Mouse (Mus musculus) neutrophil, adult 5-6 weeks (primary cell): ENCODE measurements around the gene Ccdc9. TPM values are rescaled to one million over a fixed set of nuclear protein-coding genes. Genes with fewer than 3 reads are reported as not detected.
"Not testable (repeated sequence)": the region's sequence is repeated elsewhere in the genome, so short reads cannot be mapped to it uniquely, and the experiment has no call there.

Source experiments
- ATAC-seq: fragments of 151-379, 151-347 bp; 2 replicates; pipeline ENCODE4 v1.8.0; 2017; ENCODE audit warnings: mild to moderate bottlenecking, moderate TSS enrichment; ENCODE audit not compliant: insufficient number of reproducible peaks, poor library complexity, low FRiP score, severe bottlenecking; ENCODE audit errors: extremely low read depth
- total RNA-seq: library from RNA; stranded (forward); fragments of 200-1000 nt; gene quantifications from 2 replicates; pipeline ENCODE4 v1.2.3, GENCODE M21; 2017

Gene Ccdc9
- total RNA-seq, 1 experiment from 2014 or later, result 164 TPM

GRCm38 (mm10) chr7:16274922-16275890, 11.4 kb downstream of the Ccdc9 start:
- no peak for ATAC-seq

- peak; percentile 61 for ATAC-seq
These were observed 12.8 kb downstream of the Ccdc9 start for GRCm38 (mm10) chr7:16273766-16274140.

- peak; percentile 79 for ATAC-seq
These were observed 13.4 kb downstream of the Ccdc9 start, which contains the start of gene Inafm1 for GRCm38 (mm10) chr7:16273081-16273765. TSS of gene Inafm1 (minus strand) at chr7:16273617.

DNA sequence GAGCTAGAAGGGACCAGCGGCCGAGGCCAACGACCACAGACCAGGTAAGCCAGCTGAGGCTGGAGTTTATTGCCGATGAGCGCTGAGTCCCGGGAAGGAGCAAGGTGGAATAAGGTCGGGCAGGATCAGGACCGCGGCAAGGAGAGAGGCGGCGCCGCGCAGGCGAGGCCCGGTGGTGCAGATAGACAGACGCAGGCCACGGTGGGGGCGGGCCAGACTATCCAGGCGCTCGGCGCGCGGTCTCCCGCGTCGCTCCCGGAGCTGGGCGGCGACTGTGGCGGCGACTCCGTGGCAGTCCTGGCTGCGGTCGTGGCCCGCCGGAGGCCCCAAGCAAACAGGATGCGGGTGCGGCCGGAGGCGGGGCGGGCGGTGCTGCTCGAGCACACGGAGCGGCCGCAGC, 13.9 kb downstream of the Ccdc9 start:
- ATAC-seq, result peak; percentile 31

DNA sequence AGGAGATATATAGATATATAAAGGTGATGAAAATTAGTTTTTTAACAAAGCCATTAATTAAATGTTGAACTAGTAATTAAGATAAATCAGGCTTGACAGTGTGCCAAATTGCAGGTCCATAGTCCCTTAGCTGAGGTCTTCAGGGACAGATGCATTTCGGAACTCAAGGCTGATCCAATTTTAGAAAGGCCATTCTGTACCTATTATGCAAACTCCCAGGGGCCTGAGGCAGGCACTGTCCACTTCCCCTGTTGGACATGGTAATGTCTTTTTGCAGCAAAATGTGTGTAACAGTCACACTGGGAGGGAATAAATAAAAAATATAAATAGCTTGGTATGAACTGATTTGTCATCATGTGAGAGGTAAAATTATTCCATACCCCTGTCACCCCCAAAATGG, 15.5 kb downstream of the Ccdc9 start:
- ATAC-seq, result no peak

- not testable (repeated sequence) for ATAC-seq
These were observed 20.0 kb downstream of the Ccdc9 start for GRCm38 (mm10) chr7:16266593-16266992.

GRCm38 (mm10) chr7:16265856-16266255, 20.7 kb downstream of the Ccdc9 start:
- no peak for ATAC-seq

GRCm38 (mm10) chr7:16263843-16264242, 22.8 kb downstream of the Ccdc9 start:
- ATAC-seq, result no peak

DNA sequence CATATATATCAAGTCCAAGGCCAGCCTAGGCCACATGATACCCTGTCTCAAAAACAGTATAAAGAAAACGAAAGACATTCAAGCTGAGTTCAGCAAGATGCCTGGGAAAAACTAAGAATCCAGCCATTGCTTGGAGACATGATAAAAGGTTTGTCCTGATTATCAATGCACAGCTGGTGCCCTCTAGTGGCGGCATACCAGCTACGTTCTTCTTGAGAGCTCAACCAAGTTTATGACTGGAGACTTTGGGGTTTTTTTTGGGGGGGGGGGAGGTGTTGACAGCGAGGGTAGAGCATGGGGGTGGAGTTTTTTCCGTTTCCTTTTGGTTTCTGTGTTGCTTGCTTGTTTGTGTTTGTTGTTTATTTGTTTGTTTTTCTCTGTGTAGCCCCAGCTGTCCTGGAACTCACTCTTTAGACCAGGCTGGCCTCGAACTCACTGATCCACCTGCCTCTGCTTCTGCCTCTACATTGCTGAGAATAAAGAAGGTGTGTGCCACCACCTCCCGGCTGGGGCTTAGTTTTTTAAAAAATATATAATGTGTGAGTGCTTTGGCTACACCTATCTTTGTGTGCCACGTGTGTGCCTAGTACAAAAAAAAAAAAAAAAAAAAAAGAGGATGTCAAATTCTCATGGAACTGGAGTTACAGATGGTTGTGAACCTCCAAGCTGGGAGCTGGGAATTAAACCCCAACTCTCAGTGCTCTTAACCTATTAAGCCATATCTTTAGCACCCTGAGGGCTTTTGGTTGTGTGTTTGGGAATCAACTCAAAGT, 23.4 kb downstream of the Ccdc9 start:
- peak; percentile 61; the same call in 1 of the 2 replicates for ATAC-seq

GRCm38 (mm10) chr7:16261097-16261496, 25.5 kb downstream of the Ccdc9 start:
- ATAC-seq, result no peak

- ATAC-seq, result peak; percentile 79
These were observed 27.4 kb downstream of the Ccdc9 start, which contains the start of gene C5ar1 for GRCm38 (mm10) chr7:16259110-16259590. TSS of gene C5ar1 (minus strand) at chr7:16259540.

DNA sequence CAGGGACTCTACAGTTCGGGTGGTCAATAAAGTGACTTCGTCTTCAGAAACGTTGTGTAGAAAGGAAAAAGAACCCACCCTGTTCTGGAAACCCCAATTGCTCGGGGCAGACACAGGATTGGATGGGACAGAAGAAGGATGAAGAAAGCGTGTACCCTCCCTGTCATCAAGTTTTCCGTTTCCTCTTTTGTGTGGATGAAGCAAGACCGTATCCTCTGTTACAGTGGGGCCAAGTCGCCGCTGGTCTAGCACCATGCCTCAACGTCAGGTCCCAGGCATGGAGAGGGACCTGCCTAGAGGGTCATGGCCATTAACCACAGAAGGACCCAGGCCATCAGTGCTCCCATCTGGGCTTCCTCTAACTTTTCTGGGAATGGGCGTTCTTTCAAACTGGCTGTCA, 28.8 kb downstream of the Ccdc9 start:
- peak; percentile 76 for ATAC-seq

GRCm38 (mm10) chr7:16255963-16256362, 30.6 kb downstream of the Ccdc9 start:
- ATAC-seq, result not testable (repeated sequence)

DNA sequence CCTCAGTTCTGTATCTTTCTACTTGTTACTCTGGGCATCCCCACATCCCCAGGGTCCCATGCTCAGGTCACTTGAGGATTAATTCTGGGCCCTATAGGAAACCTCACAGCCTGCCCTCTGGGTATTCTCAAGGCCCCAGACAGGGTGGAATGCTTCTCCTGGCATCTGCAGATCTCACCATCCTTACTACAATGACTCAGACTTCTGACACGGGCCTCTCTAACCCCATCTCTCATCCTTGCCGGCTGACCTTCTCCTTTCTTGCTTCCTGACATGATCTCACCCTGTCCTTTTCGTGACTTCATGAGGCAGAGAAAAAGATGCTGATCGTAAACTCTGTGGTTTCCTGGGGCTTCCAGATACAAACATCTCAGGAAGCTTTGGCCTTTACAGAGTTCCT, 32.4 kb downstream of the Ccdc9 start:
- ATAC-seq, result peak; percentile 43

DNA sequence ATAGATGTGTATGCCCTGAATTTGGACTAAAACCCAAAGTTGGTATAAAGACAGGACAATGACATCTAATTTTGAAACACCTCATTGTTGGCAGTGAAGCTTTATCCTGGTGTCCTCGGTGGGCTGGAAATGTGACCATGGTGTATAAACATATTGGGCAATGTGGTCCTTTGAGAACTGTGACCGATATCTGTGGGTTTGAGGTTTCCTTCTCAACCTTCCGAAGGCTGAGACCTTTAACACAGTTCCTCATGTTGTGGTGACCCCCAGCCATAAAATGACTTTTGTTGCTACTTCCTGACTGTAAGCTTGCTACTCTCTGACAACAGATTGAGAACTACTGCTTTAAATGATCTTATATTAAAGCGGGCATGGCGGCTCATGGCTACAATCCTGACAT, 35.9 kb downstream of the Ccdc9 start:
- peak; percentile 35; the same call in 1 of the 2 replicates for ATAC-seq

GRCm38 (mm10) chr7:16245958-16246357, 40.6 kb downstream of the Ccdc9 start:
- no peak for ATAC-seq

DNA sequence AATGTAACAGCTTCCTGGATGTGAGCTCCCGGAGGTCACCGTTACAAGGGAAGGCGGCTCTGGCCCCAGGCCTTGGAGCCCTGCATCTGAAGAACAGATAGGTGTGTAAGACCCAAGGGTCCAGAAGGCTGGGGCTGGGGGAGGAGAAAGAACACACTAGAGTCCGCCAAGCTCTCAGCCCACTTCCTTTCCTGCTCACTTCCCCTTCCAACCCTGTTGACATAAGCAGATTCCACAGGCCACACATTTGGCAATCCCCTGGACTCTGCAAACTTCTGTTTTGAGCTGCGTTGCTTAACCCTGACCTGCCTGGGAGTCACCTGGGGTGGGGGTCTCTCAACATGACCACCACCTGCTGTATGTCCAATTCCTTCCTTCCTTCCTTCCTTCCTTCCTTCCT, 42.5 kb downstream of the Ccdc9 start, which contains the start of gene C5ar2:
TSS of gene C5ar2 (minus strand) at position 88 of the 400 bp plus-strand sequence.
- peak; percentile 68 for ATAC-seq

DNA sequence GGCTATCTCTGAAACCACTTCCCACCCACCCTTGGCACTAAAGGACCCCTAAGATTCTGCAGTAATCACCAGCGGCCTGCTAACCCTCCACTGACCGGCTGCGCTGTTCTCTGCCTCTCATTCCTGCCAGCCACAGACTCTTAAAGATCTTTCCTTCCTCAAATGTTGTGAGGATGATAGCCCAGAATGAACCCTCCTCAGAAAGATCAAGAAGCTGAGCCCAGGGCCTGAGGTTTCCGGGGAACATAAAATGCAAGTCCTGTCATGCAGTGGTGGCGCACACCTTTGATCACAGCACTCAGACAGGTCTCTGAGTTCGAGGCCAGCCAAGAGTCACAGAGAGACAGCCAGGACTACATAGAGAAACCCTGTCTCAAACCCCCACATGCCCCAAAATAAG, 44.4 kb downstream of the Ccdc9 start:
- ATAC-seq, result no peak

GRCm38 (mm10) chr7:16241787-16242186, 44.8 kb downstream of the Ccdc9 start:
- ATAC-seq, result no peak
